Mouse (Mus musculus): Measurements from ENCODE around the gene Dpy30. TPM values are rescaled to one million over a fixed set of nuclear protein-coding genes. Genes with fewer than 3 reads are reported as not detected.

Dpy30 gene
- total and polyA plus RNA-seq, 3 experiments, result 121 to 192 TPM; not detected in 1

- no peak overlapping the region for H3K9ac ChIP-seq (ENCODE audit: control insufficient read depth, low read depth, low read length, poor library complexity, severe bottlenecking)
- no peak overlapping the region for H3K27ac ChIP-seq (ENCODE audit: control insufficient read depth, low read depth, low read length)
- H3K9me3 ChIP-seq (replicated peaks; ENCODE audit: insufficient read depth, low read length), result no peaks in the 10 kb centered on the region
- peaks cover 0 to 11% of the 10 kb centered on the region in 2 experiments for H3K36me3 ChIP-seq (ENCODE audit: control insufficient read depth in 1 of 2, insufficient read depth in 2 of 2, low read length in 2 of 2)
- no peaks in the 10 kb centered on the region for H3K27me3 ChIP-seq (ENCODE audit: control insufficient read depth in 1 of 2, insufficient read depth in 2 of 2, low read length in 2 of 2)
- H3K4me3 ChIP-seq (ENCODE audit: control insufficient read depth in 1 of 2, insufficient read depth in 1 of 2, low read depth in 2 of 2, low read length in 2 of 2), result no peak overlapping the region
- no peak for DNase-seq (ENCODE audit: low read depth, low spot score)
- H3K4me1 ChIP-seq (ENCODE audit: control insufficient read depth in 1 of 2, insufficient read depth in 2 of 2, low read length in 2 of 2), result peaks cover 3 to 16% of the 10 kb centered on the region in 2 experiments
- TF ChIP-seq E2F4 (IDR thresholded peaks at IDR 0.05; ENCODE audit: borderline replicate concordance, low read depth, low read length), result no peak
- TF ChIP-seq HCFC1 (IDR thresholded peaks at IDR 0.05; ENCODE audit: low read depth, low read length), result no peak
- no peak for TF ChIP-seq ELF1 (IDR thresholded peaks at IDR 0.05; ENCODE audit: low read depth, low read length)
- H3K79me2 ChIP-seq (ENCODE audit: control insufficient read depth, insufficient read depth, low read length, poor library complexity), result peaks cover 46% of the 10 kb centered on the region
These were observed 17.4 kb upstream of the Dpy30 start for GRCm38 (mm10) chr17:74341151-74341550.

- Histone ChIP-seq H3K9me3 (replicated peaks; ENCODE audit: insufficient read depth, low read length) (no peaks in the 10 kb centered on the region), H3K4me3 (ENCODE audit: control insufficient read depth in 1 of 2, insufficient read depth in 1 of 2, low read depth in 2 of 2, low read length in 2 of 2) (peak within 1 kb of the TSS; percentile 75 to 97), H3K79me2 (ENCODE audit: control insufficient read depth, insufficient read depth, low read length, poor library complexity) (peaks cover 38% of the 10 kb centered on the region), H3K27me3 (ENCODE audit: control insufficient read depth in 1 of 2, insufficient read depth in 2 of 2, low read length in 2 of 2) (no peaks in the 10 kb centered on the region), H3K9ac (ENCODE audit: control insufficient read depth, low read depth, low read length, poor library complexity, severe bottlenecking) (peak within 1 kb of the TSS; percentile 94), H3K27ac (ENCODE audit: control insufficient read depth, low read depth, low read length) (peak within 1 kb of the TSS; percentile 62), H3K4me1 (ENCODE audit: control insufficient read depth in 1 of 2, insufficient read depth in 2 of 2, low read length in 2 of 2) (peaks cover 3 to 16% of the 10 kb centered on the region in 2 experiments), H3K36me3 (ENCODE audit: control insufficient read depth in 1 of 2, insufficient read depth in 2 of 2, low read length in 2 of 2) (peaks cover 0 to 11% of the 10 kb centered on the region in 2 experiments; a peak in 3 of 4 replicates)
- peak; percentile 78 for DNase-seq (ENCODE audit: low read depth, low spot score)
- no peak for TF ChIP-seq ZKSCAN1 (IDR thresholded peaks at IDR 0.05; ENCODE audit: low read depth, low read length)
- TF ChIP-seq ZMIZ1 (IDR thresholded peaks at IDR 0.05; ENCODE audit: low read depth, low read length), result no peak
- no peak for TF ChIP-seq MAFK (IDR thresholded peaks at IDR 0.05; ENCODE audit: borderline replicate concordance, low read depth, low read length)
- TF ChIP-seq BHLHE40 (IDR thresholded peaks at IDR 0.05; ENCODE audit: borderline replicate concordance, low read depth, low read length), result no peak
- TF ChIP-seq JUND (IDR thresholded peaks at IDR 0.05; ENCODE audit: low read depth, low read length), result no peak
- TF ChIP-seq TAL1 (IDR thresholded peaks at IDR 0.05; ENCODE audit: low read length), result no peak
- TF ChIP-seq MEF2A (IDR thresholded peaks at IDR 0.05; ENCODE audit: extremely low read depth, insufficient replicate concordance, low read depth, low read length, poor library complexity, severe bottlenecking), result no peak
- TF ChIP-seq TCF12 (IDR thresholded peaks at IDR 0.05; ENCODE audit: low read depth, low read length), result peak; percentile 49
- TF ChIP-seq ELF1 (IDR thresholded peaks at IDR 0.05; ENCODE audit: low read depth, low read length), result no peak
- TF ChIP-seq USF2 (IDR thresholded peaks at IDR 0.05; ENCODE audit: borderline replicate concordance in 1 of 2, insufficient read depth in 1 of 2, low read depth in 1 of 2, low read length in 2 of 2), result no peak
- TF ChIP-seq GABPA (IDR thresholded peaks at IDR 0.05; ENCODE audit: low read depth, low read length), result no peak
- 0 out of 2 replicates have a peak, but pooled peaks have one; percentile 18 for TF ChIP-seq ETS1 (IDR thresholded peaks at IDR 0.05; ENCODE audit: low read depth, low read length)
- peak; percentile 78; the same call in 1 of the 2 replicates for TF ChIP-seq CHD1 (IDR thresholded peaks at IDR 0.05; ENCODE audit: low read depth, low read length)
- no peak for TF ChIP-seq RAD21 (IDR thresholded peaks at IDR 0.05; ENCODE audit: low read depth, low read length)
- no peak for TF ChIP-seq MAX (IDR thresholded peaks at IDR 0.05; ENCODE audit: low read length)
- TF ChIP-seq MXI1 (IDR thresholded peaks at IDR 0.05; ENCODE audit: low read depth, low read length), result peak; percentile 37; the same call in 1 of the 2 replicates
- TF ChIP-seq HCFC1 (IDR thresholded peaks at IDR 0.05; ENCODE audit: low read depth, low read length), result no peak
- TF ChIP-seq NRF1 (IDR thresholded peaks at IDR 0.05; ENCODE audit: insufficient read depth, low read depth, low read length, poor library complexity, severe bottlenecking), result 0 out of 2 replicates have a peak, but pooled peaks have one; percentile 9
- TF ChIP-seq GATA1 (IDR thresholded peaks at IDR 0.05; ENCODE audit: low read depth, low read length), result no peak
- no peak for TF ChIP-seq EP300 (IDR thresholded peaks at IDR 0.05; ENCODE audit: low read depth in 1 of 2, low read length in 2 of 2)
- no peak for TF ChIP-seq USF1 (IDR thresholded peaks at IDR 0.05; ENCODE audit: low read depth, low read length)
- no peak for TF ChIP-seq SMC3 (IDR thresholded peaks at IDR 0.05; ENCODE audit: low read depth, low read length)
- TF ChIP-seq MYC (IDR thresholded peaks at IDR 0.05; ENCODE audit: low read depth, low read length), result no peak
- TF ChIP-seq CHD2 (IDR thresholded peaks at IDR 0.05; ENCODE audit: low read length), result no peak
- TF ChIP-seq UBTF (IDR thresholded peaks at IDR 0.05; ENCODE audit: borderline replicate concordance, insufficient read depth, low read depth, low read length), result no peak
- TF ChIP-seq ZNF384 (IDR thresholded peaks at IDR 0.05; ENCODE audit: low read depth, low read length), result 0 out of 2 replicates have a peak, but pooled peaks have one; percentile 6
- TF ChIP-seq E2F4 (IDR thresholded peaks at IDR 0.05; ENCODE audit: borderline replicate concordance, low read depth, low read length), result no peak
These were observed 15.4 kb upstream of the Dpy30 start, which contains the start of gene Spast for GRCm38 (mm10) chr17:74338937-74339804. Gene Spast, plus strand, starts transcription at chr17:74338987.
